Mouse (Mus musculus) liver, postnatal 0 days (tissue): ENCODE measurements around the gene Spint4. TPM values are rescaled to one million over a fixed set of nuclear protein-coding genes. Genes with fewer than 3 reads are reported as not detected.
A peak's percentile ranks its signal among the peaks of the same experiment; 100 is the strongest.
"Not testable (repeated sequence)": the region's sequence is repeated elsewhere in the genome, so short reads cannot be mapped to it uniquely, and the experiment has no call there.

Experiments used
- ATAC-seq: fragments of 200-750 bp; cut with Nextera tagmentation; 2 replicates; pipeline ENCODE4 v1.8.0; 2017; ENCODE audit warnings: mild to moderate bottlenecking, moderate library complexity
- DNase-seq: peaks from one replicate; pipeline ENCODE4 v3.0.0-alpha.2; 2016
- H3K27ac ChIP-seq: fragments of 300-500 bp; sonication (generic); 2 replicates; pipeline ENCODE4 v1.5.1; 2014; ENCODE audit warnings: antibody characterized with exemption, moderate library complexity, mild to moderate bottlenecking, low read depth
- H3K27me3 ChIP-seq: fragments of 300-500 bp; sonication (generic); 2 replicates; pipeline ENCODE4 v1.6.1; 2014; ENCODE audit warnings: low read length, control low read depth, mixed read lengths; ENCODE audit not compliant: insufficient read depth
- H3K36me3 ChIP-seq: fragments of 300-500 bp; sonication (generic); replicated peaks from 2 replicates; pipeline ENCODE4 v1.6.1; 2014; ENCODE audit warnings: mild to moderate bottlenecking, control low read depth, low read length, moderate library complexity, mixed read lengths; ENCODE audit not compliant: insufficient read depth
- H3K4me1 ChIP-seq: fragments of 300-500 bp; sonication (generic); 2 replicates; pipeline ENCODE4 v1.6.1; 2014; ENCODE audit warnings: antibody characterized with exemption, mild to moderate bottlenecking, control low read depth; ENCODE audit not compliant: insufficient read depth
- H3K4me2 ChIP-seq: fragments of 300-500 bp; sonication (generic); 2 replicates; pipeline ENCODE4 v1.6.1; 2014; ENCODE audit warnings: low read depth, mild to moderate bottlenecking, low read length, moderate library complexity, mixed read lengths
- H3K4me3 ChIP-seq: fragments of 300-500 bp; sonication (generic); 2 replicates; pipeline ENCODE4 v1.5.1; 2014; ENCODE audit warnings: low read depth, low read length
- H3K9ac ChIP-seq: fragments of 300-500 bp; sonication (generic); replicated peaks from 2 replicates; pipeline ENCODE4 v1.6.1; 2014; ENCODE audit warnings: mild to moderate bottlenecking, moderate library complexity
- H3K9me3 ChIP-seq: fragments of 300-500 bp; sonication (generic); 2 replicates; pipeline ENCODE4 v1.6.1; 2016; ENCODE audit warnings: mild to moderate bottlenecking, control low read depth, low read length, mixed read lengths
- CTCF ChIP-seq: sonication (generic); IDR thresholded peaks from 2 replicates; pipeline ENCODE4 v1.5.1; 2016; ENCODE audit warnings: antibody characterized with exemption, low read depth
- EP300 ChIP-seq: IDR thresholded peaks from 2 replicates; pipeline ENCODE4 v1.6.1; 2016; ENCODE audit warnings: antibody characterized with exemption, low read depth, mild to moderate bottlenecking
- WGBS: fragments of 180-500 bp; shearing (Covaris S2); extraction: QIAGEN DNeasy Blood & Tissue Kit; methylation state at CpG from one replicate; pipeline ENCODE4 v1.1.7; 2014; ENCODE audit not compliant: insufficient replicate concordance; 5-methylcytosine and 5-hydroxymethylcytosine counted together
- polyA plus RNA-seq: library from polyadenylated mRNA; unstranded; fragments of >200 nt; fragmentation: Nextera tagmentation; extraction: Ambion mirVana; gene quantifications from 2 replicates; pipeline ENCODE4 v1.2.1, GENCODE M21; 2015

The Spint4 gene
- polyA plus RNA-seq, 1 experiment from 2014 or later = not detected

DNA sequence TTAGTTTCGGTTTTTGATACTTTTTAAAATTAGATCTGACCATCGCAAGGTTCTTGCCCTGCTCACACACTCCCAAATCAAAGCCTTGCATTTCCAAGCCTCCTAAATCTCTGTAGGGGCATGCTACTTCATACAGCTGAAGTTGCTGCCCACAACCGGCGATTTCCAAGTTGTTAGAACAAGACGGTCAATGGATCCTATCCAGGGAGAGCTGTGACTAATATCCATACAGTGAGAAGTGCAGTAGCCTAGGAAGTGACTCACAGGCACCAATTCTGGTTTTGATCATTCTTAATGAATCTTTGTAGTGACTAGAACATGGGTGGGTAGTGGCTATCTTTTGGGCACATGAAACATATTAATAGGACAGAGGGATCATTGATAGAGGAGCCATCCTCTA, 3.5 kb downstream of the Spint4 start:
- Histone ChIP-seq H3K27ac (no peak overlapping the region), H3K27me3 (no peaks in the 10 kb centered on the region), H3K4me2 (no peak overlapping the region), H3K4me1 (no peaks in the 10 kb centered on the region), H3K36me3 (no peaks in the 10 kb centered on the region), H3K4me3 (no peak overlapping the region), H3K9me3 (no peaks in the 10 kb centered on the region), H3K9ac (no peak overlapping the region)
- no peak for DNase-seq
- 77% methylated on average over 5 of the region's 5 CpGs for WGBS
- no peak for ATAC-seq
- TF ChIP-seq CTCF (no peak), EP300 (no peak)

DNA sequence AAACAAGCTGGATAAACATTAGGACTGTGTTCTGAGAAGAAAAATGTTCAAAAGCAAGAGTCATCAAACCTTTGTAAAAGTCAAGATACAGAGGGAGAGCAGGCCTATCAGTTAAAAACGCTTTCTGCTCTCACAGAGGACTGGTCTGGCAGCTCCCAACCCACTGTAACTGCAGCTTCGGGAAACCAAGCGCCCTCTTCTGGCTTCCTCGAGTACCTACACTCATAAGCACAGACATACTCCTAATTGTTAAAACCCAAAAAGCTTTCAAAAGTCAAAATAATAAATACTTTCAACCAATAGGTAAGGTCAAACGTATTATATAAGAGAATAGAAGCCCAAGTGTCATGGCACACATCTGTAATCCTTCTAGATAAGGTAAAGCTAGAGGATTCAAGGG, 5.9 kb downstream of the Spint4 start:
- no peak for TF ChIP-seq EP300
- peak; percentile 23; the same call in 1 of the 2 replicates for TF ChIP-seq CTCF
- Histone ChIP-seq H3K4me1 (no peaks in the 10 kb centered on the region), H3K4me2 (no peak overlapping the region), H3K9me3 (no peaks in the 10 kb centered on the region), H3K36me3 (no peaks in the 10 kb centered on the region), H3K27ac (no peak overlapping the region), H3K27me3 (no peaks in the 10 kb centered on the region), H3K4me3 (no peak overlapping the region), H3K9ac (no peak overlapping the region)
- no peak for DNase-seq
- 69% methylated on average over 5 of the region's 5 CpGs for WGBS
- no peak for ATAC-seq

DNA sequence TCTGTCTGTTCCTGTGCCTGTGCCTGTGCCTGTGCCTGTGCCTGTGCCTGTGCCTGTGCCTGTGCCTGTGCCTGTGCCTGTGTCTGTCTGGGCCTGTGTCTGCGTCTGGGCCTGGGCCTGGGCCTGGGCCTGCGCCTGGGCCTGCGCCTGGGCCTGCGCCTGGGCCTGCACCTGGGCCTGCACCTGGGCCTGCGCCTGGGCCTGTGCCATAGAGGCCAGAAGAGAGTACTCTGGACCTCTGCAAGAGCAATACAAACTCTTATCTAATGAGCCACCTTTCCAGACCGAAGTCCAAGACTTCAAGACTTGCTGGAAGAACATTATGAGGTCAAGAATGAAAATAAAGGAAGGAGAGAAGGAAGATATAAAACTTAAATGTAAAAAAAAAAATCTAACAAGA, 7.0 kb downstream of the Spint4 start:
- TF ChIP-seq CTCF (no peak), EP300 (no peak)
- Histone ChIP-seq H3K27me3 (no peaks in the 10 kb centered on the region), H3K4me1 (no peaks in the 10 kb centered on the region), H3K9ac (no peak overlapping the region), H3K27ac (no peak overlapping the region), H3K36me3 (no peaks in the 10 kb centered on the region), H3K9me3 (no peaks in the 10 kb centered on the region), H3K4me3 (no peak overlapping the region), H3K4me2 (no peak overlapping the region)
- DNase-seq = no peak
- WGBS = 82% methylated on average over 6 of the region's 6 CpGs
- ATAC-seq = no peak

DNA sequence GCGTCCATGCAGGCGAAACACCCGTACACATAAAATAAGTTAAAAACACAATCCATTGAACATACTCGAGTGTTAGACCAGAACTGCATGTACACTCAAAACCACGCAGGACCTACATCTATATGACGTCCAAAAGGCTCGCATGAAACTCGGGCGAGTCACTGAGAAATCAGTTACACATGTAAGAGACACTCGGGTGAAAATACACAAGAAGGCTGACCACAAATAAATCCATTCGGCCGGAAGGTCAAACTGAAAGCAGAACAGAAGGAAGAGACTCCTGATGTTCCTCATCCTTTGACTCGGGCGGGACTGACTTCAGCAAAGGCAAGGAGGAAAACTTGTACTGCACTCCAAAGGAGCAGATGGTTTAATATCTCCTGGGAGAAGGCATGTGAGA, 7.7 kb downstream of the Spint4 start:
- 83% methylated on average over 14 of the region's 14 CpGs for WGBS
- H3K27ac ChIP-seq = no peak overlapping the region
- no peak for DNase-seq

DNA sequence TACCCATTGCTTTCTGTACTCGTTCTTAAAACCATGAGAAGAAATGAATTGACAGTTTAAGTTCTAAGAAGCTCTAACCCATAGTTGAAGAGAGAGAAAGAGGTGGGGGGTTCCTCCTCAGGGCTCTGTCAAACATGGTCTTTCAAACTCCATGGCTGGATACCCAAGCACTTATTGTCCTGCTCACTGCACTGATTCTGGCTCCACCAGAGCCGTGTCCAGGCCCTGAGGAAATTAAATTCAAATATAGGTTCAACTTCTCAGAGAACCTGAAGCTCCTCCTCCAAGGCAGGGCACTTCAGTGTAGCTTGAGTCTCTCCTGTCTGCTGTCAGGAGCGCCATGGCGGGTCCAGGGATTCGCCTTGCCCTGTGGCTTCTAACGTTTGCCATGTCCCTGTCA, 16.7 kb downstream of the Spint4 start, which contains the start of gene Spint5:
Gene Spint5 (plus strand): TSS at position 301 of the 400 bp plus-strand sequence.
- Histone ChIP-seq H3K27ac (no peak within 1 kb of the TSS), H3K9ac (no peak within 1 kb of the TSS), H3K4me2 (no peak within 1 kb of the TSS), H3K4me1 (no peaks in the 10 kb centered on the region), H3K9me3 (no peaks in the 10 kb centered on the region), H3K4me3 (no peak within 1 kb of the TSS), H3K36me3 (no peaks in the 10 kb centered on the region), H3K27me3 (no peaks in the 10 kb centered on the region)
- WGBS = 65% methylated on average over 6 of the region's 6 CpGs
- DNase-seq (no peak), ATAC-seq (no peak)
- TF ChIP-seq CTCF (no peak), EP300 (no peak)

More for the DNA sequence above, 7.7 kb downstream of the Spint4 start:
- no peak for TF ChIP-seq CTCF
- no peak overlapping the region for H3K4me2 ChIP-seq
- H3K4me1 ChIP-seq = no peaks in the 10 kb centered on the region
- ATAC-seq = no peak
- no peaks in the 10 kb centered on the region for H3K36me3 ChIP-seq
- H3K9ac ChIP-seq = no peak overlapping the region
- no peak overlapping the region for H3K4me3 ChIP-seq
- no peaks in the 10 kb centered on the region for H3K27me3 ChIP-seq
- H3K9me3 ChIP-seq = no peaks in the 10 kb centered on the region

DNA sequence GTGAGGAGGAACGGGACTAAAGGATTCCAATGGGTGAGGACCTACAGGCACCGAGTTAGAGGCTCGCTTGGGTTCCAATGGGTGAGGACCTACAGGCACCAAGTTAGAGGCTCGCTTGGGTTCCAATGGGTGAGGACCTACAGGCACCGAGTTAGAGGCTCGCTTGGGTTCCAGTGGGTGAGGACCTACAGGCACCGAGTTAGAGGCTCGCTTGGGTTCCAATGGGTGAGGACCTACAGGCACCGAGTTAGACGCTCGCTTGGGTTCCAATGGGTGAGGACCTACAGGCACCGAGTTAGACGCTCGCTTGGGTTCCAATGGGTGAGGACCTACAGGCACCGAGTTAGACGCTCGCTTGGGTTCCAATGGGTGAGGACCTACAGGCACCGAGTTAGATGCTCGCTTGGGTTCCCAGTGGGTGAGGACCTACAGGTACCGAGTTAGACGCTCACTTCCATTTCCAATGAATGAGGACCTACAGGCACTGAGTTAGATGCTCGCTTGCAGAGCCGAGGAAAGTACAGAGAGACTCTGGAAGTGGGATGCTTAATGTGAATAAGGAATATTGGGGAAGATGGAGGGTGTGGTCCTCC, 18.0 kb downstream of the Spint4 start:
- DNase-seq, H3K9me3 ChIP-seq, H3K4me1 ChIP-seq, H3K27me3 ChIP-seq, H3K4me2 ChIP-seq, H3K27ac ChIP-seq, H3K9ac ChIP-seq, ATAC-seq, H3K4me3 ChIP-seq, H3K36me3 ChIP-seq: not testable (repeated sequence)
- 87% methylated on average over 20 of the region's 23 CpGs for WGBS

DNA sequence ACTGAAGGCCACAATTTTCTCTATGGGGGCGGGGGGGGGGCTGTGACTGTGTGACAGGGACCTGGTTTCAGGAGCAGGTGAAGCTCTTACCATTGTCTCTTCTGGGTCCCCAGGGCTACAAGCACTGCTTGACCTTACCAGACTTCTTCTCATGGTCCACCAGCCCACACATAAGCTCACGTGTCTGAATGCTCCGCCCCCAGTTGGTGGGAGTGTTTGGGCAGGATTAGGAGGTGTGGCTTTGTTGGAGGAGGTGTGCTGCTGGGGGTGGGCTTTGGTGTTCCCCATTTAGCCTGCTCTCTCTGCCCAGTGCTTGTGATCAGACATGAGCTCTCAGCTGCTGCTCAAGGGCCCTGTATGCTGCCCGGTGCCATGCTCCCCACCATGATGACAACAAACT, 25.0 kb downstream of the Spint4 start:
- Histone ChIP-seq H3K9ac (no peak overlapping the region), H3K4me3 (no peak overlapping the region), H3K36me3 (no peaks in the 10 kb centered on the region), H3K4me2 (no peak overlapping the region), H3K9me3 (no peaks in the 10 kb centered on the region), H3K27ac (no peak overlapping the region), H3K27me3 (no peaks in the 10 kb centered on the region), H3K4me1 (no peaks in the 10 kb centered on the region)
- ATAC-seq (no peak), DNase-seq (no peak)
- TF ChIP-seq EP300 (no peak), CTCF (no peak)
- 57% methylated on average over 4 of the region's 4 CpGs for WGBS
